Mouse (Mus musculus) heart, adult 18-20 months (tissue): ENCODE data around the gene Ints12. TPM values are rescaled to one million over a fixed set of nuclear protein-coding genes. Genes with fewer than 3 reads are reported as not detected.
A peak's percentile ranks its signal among the peaks of the same experiment; 100 is the strongest.

Experiments
- DNase-seq, 2 experiments: peaks; one replicate each; pipeline ENCODE4 v3.0.0; 2021 to 2022; ENCODE audit warnings: mixed read lengths in 1 of 2
- long read RNA-seq, 2 experiments: library from polyadenylated mRNA; stranded (forward); transcript quantifications; one replicate each; pipeline ENCODE4 v2.0.0; 2021
- total RNA-seq, 2 experiments: library from RNA; stranded (reverse); gene quantifications; 2 replicates each; pipeline ENCODE4 v1.2.3; 2021

Ints12 gene
- 10 to 100 TPM in 1 of 2 experiments, 1 to 10 TPM in 1; 8.4 to 10.4 TPM for total RNA-seq
- long read RNA-seq, experiment 1, transcript Ints12-201 (7 exons, 3,101 nt): major isoform, 5 of 5 reads
- long read RNA-seq, experiment 1, partial matches to known transcripts: 0 of 5 reads
- long read RNA-seq, experiment 1, other reads (novel, unspliced or antisense): 0 of 5 reads
- long read RNA-seq, experiment 2, partial matches to known transcripts: 1 of 3 reads
- long read RNA-seq, experiment 2, other reads (novel, unspliced or antisense): 0 of 3 reads

GRCm38 (mm10) chr3:133091664-133092273 is at the start of gene Ints12, which contains the start of gene Gstcd:
Gene Ints12, plus strand, starts transcription at chr3:133091840.
Gene Gstcd, minus strand, starts transcription at chr3:133092033.
- DNase-seq: peak; percentile 92 to 94

GRCm38 (mm10) chr3:133052068-133052467 is 39.6 kb upstream of the Ints12 start:
- DNase-seq: no peak

- DNase-seq: no peak
Measured at GRCm38 (mm10) chr3:133075560-133075959, 16.1 kb upstream of the Ints12 start.

- no peak for DNase-seq
Measured at GRCm38 (mm10) chr3:133082736-133083135, 8.9 kb upstream of the Ints12 start.

- DNase-seq: peak in 1 of 2 experiments; percentile 45
Measured at GRCm38 (mm10) chr3:133085858-133086257, 5.8 kb upstream of the Ints12 start.

- no peak for DNase-seq
Measured at GRCm38 (mm10) chr3:133090247-133091120, 1.2 kb upstream of the Ints12 start.

GRCm38 (mm10) chr3:133091121-133091663 is 448 bp upstream of the Ints12 start:
- no peak for DNase-seq

GRCm38 (mm10) chr3:133092274-133092853 is 724 bp downstream of the Ints12 start:
- no peak for DNase-seq

- no peak for DNase-seq
Measured at GRCm38 (mm10) chr3:133092936-133093335, 1.3 kb downstream of the Ints12 start.

GRCm38 (mm10) chr3:133094305-133094704 is 2.7 kb downstream of the Ints12 start:
- no peak for DNase-seq

- no peak for DNase-seq
Measured at GRCm38 (mm10) chr3:133097936-133098335, 6.3 kb downstream of the Ints12 start.

GRCm38 (mm10) chr3:133098336-133098735 is 6.7 kb downstream of the Ints12 start:
- no peak for DNase-seq

GRCm38 (mm10) chr3:133098909-133099308 is 7.3 kb downstream of the Ints12 start:
- DNase-seq: no peak

- no peak for DNase-seq
Measured at GRCm38 (mm10) chr3:133103768-133104167, 12.1 kb downstream of the Ints12 start.

- no peak for DNase-seq
Measured at GRCm38 (mm10) chr3:133104436-133104835, 12.8 kb downstream of the Ints12 start.

- no peak for DNase-seq
Measured at GRCm38 (mm10) chr3:133108731-133109130, 17.1 kb downstream of the Ints12 start.

- DNase-seq: no peak
Measured at GRCm38 (mm10) chr3:133109844-133110243, 18.2 kb downstream of the Ints12 start.

GRCm38 (mm10) chr3:133111741-133112140 is 20.1 kb downstream of the Ints12 start:
- peak in 1 of 2 experiments; percentile 24 for DNase-seq

- no peak for DNase-seq
Measured at GRCm38 (mm10) chr3:133113281-133113680, 21.6 kb downstream of the Ints12 start.

GRCm38 (mm10) chr3:133131372-133131771 is 39.7 kb downstream of the Ints12 start:
- no peak for DNase-seq

GRCm38 (mm10) chr3:133132611-133133010 is 41.0 kb downstream of the Ints12 start:
- no peak for DNase-seq

- DNase-seq: no peak
Measured at GRCm38 (mm10) chr3:133141877-133142276, 50.2 kb downstream of the Ints12 start.
